Comparison of ENCODE assay signal across 25 mouse cellular contexts in the genomic region with DNA sequence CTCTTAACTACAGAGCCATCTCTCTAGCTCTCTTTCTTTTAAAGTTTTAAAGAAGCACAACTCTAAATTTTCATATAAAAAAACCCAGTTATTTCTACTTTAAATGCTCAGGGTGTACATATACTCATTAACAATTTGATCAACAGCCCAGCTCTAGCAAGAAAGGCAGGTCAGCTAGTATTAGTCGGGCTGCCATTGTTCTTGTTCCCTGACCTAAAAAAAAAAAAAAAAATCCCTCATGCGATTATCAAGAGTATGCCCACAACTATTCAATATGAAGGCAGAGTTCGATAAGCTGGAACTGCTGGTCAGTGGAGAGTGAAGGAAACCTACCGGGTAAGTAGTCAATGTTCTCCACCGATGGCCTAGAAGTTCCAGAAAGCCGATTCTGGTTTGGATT.
"Had no signal": no experiment of that assay in that cellular context is flagged by ENCODE, and none has a peak within 500 bp of the region (broad histone marks: within the 10 kb centered on the region; RNA-seq: fewer than 3 reads in every experiment).

No protein-coding gene starts in this region.

- H3K4me2 ChIP-seq: heart, embryonic 11.5 days; heart, embryonic 13.5 days; heart, embryonic 15.5 days; hindbrain, embryonic 13.5 days; hindbrain, embryonic 15.5 days; limb, embryonic 12.5 days; liver, embryonic 13.5 days; liver, embryonic 15.5 days had no signal

- ATAC-seq: forebrain, postnatal 0 days; hindbrain, postnatal 0 days had no signal

- H3K9me3 ChIP-seq: heart, embryonic 13.5 days; heart, embryonic 15.5 days; hindbrain, embryonic 13.5 days; hindbrain, embryonic 15.5 days; limb, embryonic 12.5 days; liver, embryonic 13.5 days; liver, embryonic 15.5 days had no signal

- H3K4me3 ChIP-seq: heart, adult 2 months; heart, embryonic 13.5 days; heart, embryonic 15.5 days; hindbrain, embryonic 13.5 days; hindbrain, embryonic 15.5 days; limb, embryonic 12.5 days; liver, embryonic 13.5 days; liver, embryonic 15.5 days had no signal

- H3K9ac ChIP-seq: forebrain, postnatal 0 days; heart, embryonic 13.5 days; heart, embryonic 15.5 days; hindbrain, embryonic 13.5 days; hindbrain, embryonic 15.5 days; limb, embryonic 12.5 days; liver, embryonic 13.5 days; liver, embryonic 15.5 days had no signal

- H3K27me3 ChIP-seq: heart, embryonic 13.5 days; heart, embryonic 15.5 days; hindbrain, embryonic 13.5 days; hindbrain, embryonic 15.5 days; limb, embryonic 12.5 days; liver, embryonic 13.5 days; liver, embryonic 15.5 days had no signal

- DNase-seq: forebrain, postnatal 0 days; gastrocnemius, postnatal 14 days; gastrocnemius, postnatal 36 days; heart, adult 11 months; heart, adult 2 months; heart, postnatal 14 days; heart, postnatal 36 days; kidney, adult 11 months; kidney, adult 2 months; kidney, adult 9 months; kidney, postnatal 25 days; layer of hippocampus, adult 9-11 months; layer of hippocampus, postnatal 36 days; left cerebral cortex, postnatal 4 days; liver; liver, embryonic 13.5 days had no signal

- H3K4me1 ChIP-seq: heart, embryonic 15.5 days; hindbrain, embryonic 13.5 days; hindbrain, embryonic 15.5 days; liver, embryonic 13.5 days; liver, embryonic 15.5 days had no signal

- H3K36me3 ChIP-seq: heart, embryonic 13.5 days; heart, embryonic 15.5 days; hindbrain, embryonic 13.5 days; hindbrain, embryonic 15.5 days; limb, embryonic 12.5 days; liver, embryonic 13.5 days; liver, embryonic 15.5 days had no signal

- H3K27ac ChIP-seq: heart, adult 2 months; heart, embryonic 13.5 days; heart, embryonic 15.5 days; hindbrain, embryonic 13.5 days; hindbrain, embryonic 15.5 days; hindbrain, postnatal 0 days; kidney, postnatal 0 days; limb, embryonic 12.5 days; liver, embryonic 13.5 days; liver, embryonic 15.5 days had no signal
